Mouse (Mus musculus) MEL (cell line): Measurements from ENCODE around the gene Thg1l.

Experiments used
- CHD2 ChIP-seq: IDR thresholded peaks from 2 replicates; pipeline ENCODE4 v1.6.1; 2011; ENCODE audit warnings: low read length, improper control_type of control experiment
- CTCF ChIP-seq, 3 experiments: IDR thresholded peaks in 2 of 3; conservative IDR thresholded peaks in 1 of 3; 2 replicates each; pipeline ENCODE4 v1.5.1; 2011 to 2012; ENCODE audit warnings: low read length in 3 of 3, low read depth in 2 of 3, mild to moderate bottlenecking in 2 of 3, improper control_type of control experiment in 1 of 3, inconsistent platforms in 1 of 3, mixed read lengths in 1 of 3, moderate library complexity in 1 of 3; ENCODE audit not compliant: control insufficient read depth in 1 of 3, insufficient read depth in 1 of 3, poor library complexity in 1 of 3, severe bottlenecking in 1 of 3
- EP300 ChIP-seq, 2 experiments: IDR thresholded peaks; 2 replicates each; pipeline ENCODE4 v1.6.1; 2011; ENCODE audit warnings: improper control_type of control experiment in 2 of 2, low read length in 2 of 2, low read depth in 1 of 2, mild to moderate bottlenecking in 1 of 2
- HCFC1 ChIP-seq: IDR thresholded peaks from 2 replicates; pipeline ENCODE4 v1.6.1; 2012; ENCODE audit warnings: low read depth, mild to moderate bottlenecking, inconsistent platforms, low read length, improper control_type of control experiment, moderate library complexity
- MAFK ChIP-seq: IDR thresholded peaks from 2 replicates; pipeline ENCODE4 v1.6.1; 2011; ENCODE audit warnings: low read depth, mild to moderate bottlenecking, low read length, improper control_type of control experiment, borderline replicate concordance
- MXI1 ChIP-seq: IDR thresholded peaks from 2 replicates; pipeline ENCODE4 v1.6.1; 2011; ENCODE audit warnings: mild to moderate bottlenecking, low read depth, low read length, improper control_type of control experiment
- POLR2A ChIP-seq, 2 experiments: IDR thresholded peaks; 2 replicates each; pipeline ENCODE4 v1.6.1; 2011 to 2012; ENCODE audit warnings: low read length in 2 of 2, mild to moderate bottlenecking in 2 of 2, control low read depth in 1 of 2, improper control_type of control experiment in 1 of 2, low read depth in 1 of 2, moderate library complexity in 1 of 2; ENCODE audit not compliant: control insufficient read depth in 1 of 2, insufficient read depth in 1 of 2, poor library complexity in 1 of 2
- TAL1 ChIP-seq: IDR thresholded peaks from 2 replicates; pipeline ENCODE4 v1.6.1; 2012; ENCODE audit warnings: mild to moderate bottlenecking, inconsistent platforms, low read length, moderate library complexity, mixed read lengths

DNA sequence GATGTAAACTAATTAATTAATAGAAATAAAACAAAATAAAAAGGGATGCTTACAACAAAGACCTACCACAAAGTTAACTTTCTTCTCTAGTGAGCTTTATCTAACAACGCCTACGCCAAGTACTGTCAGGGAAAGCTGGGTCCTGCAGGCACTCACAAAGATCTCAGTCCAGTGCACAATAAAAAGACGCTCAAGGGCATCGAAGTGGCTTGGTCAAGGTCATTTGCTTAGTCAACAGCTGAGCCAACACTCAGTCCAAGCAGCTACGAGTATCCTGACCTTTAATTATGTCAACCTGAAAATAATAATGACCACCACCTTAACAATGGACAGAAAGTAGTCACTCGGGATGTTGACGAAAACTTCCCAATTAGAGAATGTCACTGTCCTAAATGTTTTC lies 13.0 kb downstream of the Thg1l start:
- TF ChIP-seq CTCF (IDR thresholded peaks at IDR 0.05 in 2 of 3, conservative IDR thresholded peaks at IDR 0.05 in 1 of 3; ENCODE audit: control insufficient read depth in 1 of 3, insufficient read depth in 1 of 3, low read depth in 2 of 3, low read length in 3 of 3, poor library complexity in 1 of 3, severe bottlenecking in 1 of 3) (no peak), MAFK (no peak), TAL1 (no peak), POLR2A (IDR thresholded peaks at IDR 0.05; ENCODE audit: control insufficient read depth in 1 of 2, insufficient read depth in 1 of 2, low read depth in 1 of 2, low read length in 2 of 2, poor library complexity in 1 of 2) (no peak), HCFC1 (no peak), CHD2 (no peak), EP300 (IDR thresholded peaks at IDR 0.05; ENCODE audit: low read depth in 1 of 2, low read length in 2 of 2) (no peak), MXI1 (no peak)
